Mouse (Mus musculus) midbrain, embryonic 16.5 days (tissue): ENCODE measurements around the gene Gm28845. TPM values are rescaled to one million over a fixed set of nuclear protein-coding genes. Genes with fewer than 3 reads are reported as not detected.

ENCODE experiments used
- ATAC-seq: fragments of 200-750 bp; cut with Nextera tagmentation; 2 replicates; pipeline ENCODE4 v1.8.0; 2017; ENCODE audit warnings: moderate TSS enrichment
- H3K27ac ChIP-seq: fragments of 300-500 bp; sonication (generic); 2 replicates; pipeline ENCODE4 v1.5.1; 2014; ENCODE audit warnings: mild to moderate bottlenecking, low read length, mixed read lengths
- H3K27me3 ChIP-seq: fragments of 300-500 bp; sonication (generic); 2 replicates; pipeline ENCODE4 v1.6.1; 2014; ENCODE audit warnings: low read depth, low read length, mixed read lengths; ENCODE audit not compliant: control insufficient read depth, insufficient read depth
- H3K36me3 ChIP-seq: fragments of 300-500 bp; sonication (generic); 2 replicates; pipeline ENCODE4 v1.6.1; 2014; ENCODE audit warnings: mild to moderate bottlenecking, low read length, moderate library complexity, mixed read lengths; ENCODE audit not compliant: control insufficient read depth, insufficient read depth
- H3K4me1 ChIP-seq: fragments of 300-500 bp; sonication (generic); 2 replicates; pipeline ENCODE4 v1.6.1; 2014; ENCODE audit warnings: mild to moderate bottlenecking, low read length, mixed read lengths; ENCODE audit not compliant: control insufficient read depth, insufficient read depth
- H3K4me2 ChIP-seq: fragments of 300-500 bp; sonication (generic); 2 replicates; pipeline ENCODE4 v1.6.1; 2014; ENCODE audit warnings: mild to moderate bottlenecking, low read length, mixed read lengths
- H3K4me3 ChIP-seq: fragments of 300-500 bp; sonication (generic); 2 replicates; pipeline ENCODE4 v1.5.1; 2014; ENCODE audit warnings: low read depth, mild to moderate bottlenecking, low read length, moderate library complexity, mixed read lengths
- H3K9ac ChIP-seq: fragments of 300-500 bp; sonication (generic); 2 replicates; pipeline ENCODE4 v1.6.1; 2014; ENCODE audit warnings: low read depth, low read length, mixed read lengths
- H3K9me3 ChIP-seq: fragments of 300-500 bp; sonication (generic); replicated peaks from 2 replicates; pipeline ENCODE4 v1.6.1; 2014; ENCODE audit warnings: mild to moderate bottlenecking, low read length, mixed read lengths; ENCODE audit not compliant: control insufficient read depth, poor library complexity, severe bottlenecking
- WGBS: fragments of 180-500 bp; shearing (Covaris S2); extraction: QIAGEN DNeasy Blood & Tissue Kit; methylation state at CpG from one replicate; pipeline ENCODE4 v1.1.7; 2014; 5-methylcytosine and 5-hydroxymethylcytosine counted together
- polyA plus RNA-seq: library from polyadenylated mRNA; unstranded; fragments of >200 nt; fragmentation: Nextera tagmentation; extraction: Ambion mirVana; gene quantifications from 2 replicates; pipeline ENCODE4 v1.2.1, GENCODE M21; 2015

The Gm28845 gene
- polyA plus RNA-seq, 1 experiment from 2014 or later, result not detected

GRCm38 (mm10) chr1:65088567-65089356 is 30.6 kb downstream of the Gm28845 start:
- Histone ChIP-seq H3K4me2 (no peak overlapping the region), H3K4me1 (no peaks in the 10 kb centered on the region), H3K36me3 (no peaks in the 10 kb centered on the region), H3K27me3 (no peaks in the 10 kb centered on the region), H3K9ac (no peak overlapping the region), H3K27ac (no peak overlapping the region), H3K4me3 (no peak overlapping the region), H3K9me3 (no peaks in the 10 kb centered on the region)
- WGBS, result 86% methylated on average over 6 of the region's 6 CpGs
- ATAC-seq, result no peak

DNA sequence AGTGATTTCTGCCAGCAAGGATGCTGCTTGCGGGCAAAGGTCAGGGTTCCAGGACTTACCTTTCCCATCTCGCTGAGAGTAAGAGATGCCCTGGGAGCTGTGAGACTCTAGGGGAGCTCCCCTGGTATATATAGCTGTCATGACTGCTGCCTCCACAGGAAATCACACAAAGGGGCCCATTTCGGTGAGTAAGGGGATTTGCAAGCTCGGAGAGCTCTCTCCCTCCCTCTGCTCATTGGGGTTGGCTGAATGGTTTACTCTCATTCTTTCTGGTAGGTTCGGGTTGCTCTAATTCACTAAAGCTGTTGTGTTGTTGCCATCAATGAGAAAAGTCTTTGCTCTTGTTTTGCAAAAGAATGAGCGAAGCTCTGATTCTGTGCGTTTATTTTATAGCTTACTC is 37.2 kb downstream of the Gm28845 start, which contains the start of gene Crygb:
Gene Crygb (minus strand): TSS at position 101 of the 400 bp plus-strand sequence.
- H3K9me3 ChIP-seq, result no peaks in the 10 kb centered on the region
- WGBS, result 19% methylated on average over 7 of the region's 7 CpGs
- H3K36me3 ChIP-seq, result no peaks in the 10 kb centered on the region
- no peak for ATAC-seq
- peak within 1 kb of the TSS; percentile 14; the same call in 1 of the 2 replicates for H3K4me2 ChIP-seq
- no peak within 1 kb of the TSS for H3K27ac ChIP-seq
- H3K27me3 ChIP-seq, result no peaks in the 10 kb centered on the region
- H3K9ac ChIP-seq, result no peak within 1 kb of the TSS
- H3K4me3 ChIP-seq, result no peak within 1 kb of the TSS
- H3K4me1 ChIP-seq, result no peaks in the 10 kb centered on the region

DNA sequence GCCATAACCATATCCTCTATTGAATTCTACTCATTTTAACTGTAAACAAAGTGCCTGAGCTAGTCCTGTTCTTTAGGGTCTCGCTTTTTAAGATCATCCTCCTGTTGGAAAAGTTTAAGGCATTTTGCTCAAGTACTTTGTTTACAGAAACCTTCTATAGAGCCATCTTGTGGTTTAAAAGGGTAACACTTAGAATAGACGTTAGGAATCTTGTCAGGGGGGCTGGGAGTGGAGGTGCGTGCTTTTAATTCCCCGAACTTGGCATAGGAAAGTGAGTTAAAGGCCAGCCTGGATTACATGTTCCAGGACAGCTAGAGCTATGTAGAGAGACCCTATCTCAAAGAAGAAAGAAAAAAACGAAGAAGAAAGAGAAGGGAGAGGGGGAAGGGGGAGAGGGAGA is 43.8 kb downstream of the Gm28845 start:
- no peak overlapping the region for H3K4me3 ChIP-seq
- H3K27ac ChIP-seq, result no peak overlapping the region
- no peak for ATAC-seq
- WGBS, result 30% methylated on average over 5 of the region's 5 CpGs
- no peaks in the 10 kb centered on the region for H3K9me3 ChIP-seq
- no peak overlapping the region for H3K9ac ChIP-seq
- no peaks in the 10 kb centered on the region for H3K36me3 ChIP-seq
- no peak overlapping the region for H3K4me2 ChIP-seq
- no peaks in the 10 kb centered on the region for H3K27me3 ChIP-seq
- no peaks in the 10 kb centered on the region for H3K4me1 ChIP-seq

- no peaks in the 10 kb centered on the region for H3K9me3 ChIP-seq
- no peaks in the 10 kb centered on the region for H3K36me3 ChIP-seq
- H3K27ac ChIP-seq, result no peak within 1 kb of the TSS
- ATAC-seq, result no peak
- H3K4me1 ChIP-seq, result no peaks in the 10 kb centered on the region
- 62% methylated on average over 6 of the region's 6 CpGs for WGBS
- H3K27me3 ChIP-seq, result no peaks in the 10 kb centered on the region
- no peak within 1 kb of the TSS for H3K9ac ChIP-seq
- no peak within 1 kb of the TSS for H3K4me3 ChIP-seq
- no peak within 1 kb of the TSS for H3K4me2 ChIP-seq
These were observed 45.8 kb downstream of the Gm28845 start, which contains the start of gene Crygc for GRCm38 (mm10) chr1:65073589-65073988. TSS of gene Crygc (minus strand) at chr1:65073689.

DNA sequence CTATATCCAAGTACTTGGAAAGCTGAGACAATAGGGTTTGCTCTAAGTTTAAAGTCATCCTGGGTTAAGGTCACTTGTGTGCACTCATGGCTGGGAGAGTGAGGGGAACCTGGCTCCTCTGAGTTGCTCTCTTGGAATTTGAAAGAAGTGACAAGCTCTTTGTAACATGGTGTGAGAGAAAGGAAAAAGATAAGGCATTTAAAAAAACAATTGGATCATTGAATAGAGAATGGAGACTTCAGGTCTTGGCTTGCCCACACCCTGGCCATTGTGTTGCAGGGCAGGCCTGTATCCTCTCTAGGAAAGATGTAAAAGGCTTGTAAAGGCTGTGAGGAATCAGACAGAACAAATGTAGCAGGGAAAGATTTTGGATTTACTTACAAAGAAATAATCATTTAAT is 51.5 kb downstream of the Gm28845 start:
- Histone ChIP-seq H3K36me3 (no peaks in the 10 kb centered on the region), H3K27me3 (no peaks in the 10 kb centered on the region), H3K27ac (no peak overlapping the region)

GRCm38 (mm10) chr1:65064201-65064600 is 55.2 kb downstream of the Gm28845 start:
- Histone ChIP-seq H3K9me3 (no peaks in the 10 kb centered on the region), H3K27me3 (no peaks in the 10 kb centered on the region), H3K27ac (no peak overlapping the region), H3K4me2 (no peak overlapping the region), H3K4me3 (no peak overlapping the region), H3K9ac (no peak overlapping the region), H3K36me3 (no peaks in the 10 kb centered on the region), H3K4me1 (no peaks in the 10 kb centered on the region)
- WGBS, result 81% methylated on average over 15 of the region's 15 CpGs
- no peak for ATAC-seq

More for the DNA sequence above, 51.5 kb downstream of the Gm28845 start:
- H3K4me1 ChIP-seq, result no peaks in the 10 kb centered on the region
- H3K4me2 ChIP-seq, result no peak overlapping the region
- ATAC-seq, result no peak
- H3K9me3 ChIP-seq, result no peaks in the 10 kb centered on the region
- no peak overlapping the region for H3K4me3 ChIP-seq
- H3K9ac ChIP-seq, result no peak overlapping the region

- H3K27ac ChIP-seq, result no peak within 1 kb of the TSS
- no peaks in the 10 kb centered on the region for H3K36me3 ChIP-seq
- no peak within 1 kb of the TSS for H3K4me3 ChIP-seq
- WGBS, result 56% methylated on average over 8 of the region's 8 CpGs
- H3K9me3 ChIP-seq, result no peaks in the 10 kb centered on the region
- ATAC-seq, result no peak
- no peaks in the 10 kb centered on the region for H3K4me1 ChIP-seq
- no peaks in the 10 kb centered on the region for H3K27me3 ChIP-seq
- no peak within 1 kb of the TSS for H3K9ac ChIP-seq
- no peak within 1 kb of the TSS for H3K4me2 ChIP-seq
These were observed 56.0 kb downstream of the Gm28845 start, which contains the start of gene Crygd for GRCm38 (mm10) chr1:65063352-65063751. TSS of gene Crygd (minus strand) at chr1:65063452.

- Histone ChIP-seq H3K4me3 (no peak overlapping the region), H3K27me3 (no peaks in the 10 kb centered on the region), H3K9ac (no peak overlapping the region), H3K9me3 (no peaks in the 10 kb centered on the region), H3K36me3 (no peaks in the 10 kb centered on the region), H3K27ac (no peak overlapping the region), H3K4me1 (no peaks in the 10 kb centered on the region), H3K4me2 (no peak overlapping the region)
- no peak for ATAC-seq
- WGBS, result 34% methylated on average over 2 of the region's 2 CpGs
These were observed 67.2 kb downstream of the Gm28845 start for GRCm38 (mm10) chr1:65052140-65052539.

DNA sequence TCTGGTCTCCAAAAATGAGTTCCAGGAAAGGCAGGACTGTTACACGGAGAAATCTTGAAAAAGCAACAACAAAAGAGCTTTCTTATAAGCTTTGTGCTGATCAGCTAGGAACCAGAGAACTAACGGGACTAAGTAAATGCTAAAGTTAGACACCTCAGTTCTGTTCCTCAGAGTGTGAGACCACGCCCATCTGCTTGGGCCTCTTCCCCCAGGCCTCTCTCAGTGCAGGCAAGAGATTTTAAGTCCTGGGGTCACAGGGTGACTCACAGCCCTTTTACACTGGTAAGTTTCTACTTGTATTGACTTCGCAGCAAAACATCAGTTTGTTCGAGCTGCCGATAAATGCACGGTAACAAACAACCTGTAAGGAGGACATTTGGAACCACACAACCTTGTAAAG is 67.7 kb downstream of the Gm28845 start:
- no peaks in the 10 kb centered on the region for H3K27me3 ChIP-seq
- H3K27ac ChIP-seq, result no peak overlapping the region
- H3K4me3 ChIP-seq, result no peak overlapping the region
- no peak for ATAC-seq
- no peaks in the 10 kb centered on the region for H3K9me3 ChIP-seq
- no peak overlapping the region for H3K4me2 ChIP-seq
- WGBS, result 64% methylated on average over 7 of the region's 7 CpGs
- no peaks in the 10 kb centered on the region for H3K36me3 ChIP-seq
- no peaks in the 10 kb centered on the region for H3K4me1 ChIP-seq
- H3K9ac ChIP-seq, result no peak overlapping the region
